Mouse (Mus musculus): Measurements from ENCODE around the gene Fnbp4.

- no peak for TF ChIP-seq CTCF (IDR thresholded peaks at IDR 0.05; ENCODE audit: low read depth, low read length)
- TF ChIP-seq POLR2A (IDR thresholded peaks at IDR 0.05; ENCODE audit: extremely low read depth, insufficient read depth, low read length): no peak
Measured at GRCm38 (mm10) chr2:90717948-90718347, 27.2 kb upstream of the Fnbp4 start.
